Mouse (Mus musculus) adipocyte (in vitro differentiated cells): ENCODE measurements around the gene St3gal6.
A peak's percentile ranks its signal among the peaks of the same experiment; 100 is the strongest.

Source experiments
- DNase-seq: peaks from one replicate; pipeline ENCODE4 v3.0.0-alpha.2; 2016; ENCODE audit warnings: low spot score

Gene St3gal6

GRCm38 (mm10) chr16:58523972-58524850, at the start of gene St3gal6:
St3gal6 (minus strand) TSS chr16:58524243.
- peak; percentile 60 for DNase-seq

GRCm38 (mm10) chr16:58570694-58571264, 46.7 kb upstream of the St3gal6 start:
- no peak for DNase-seq

GRCm38 (mm10) chr16:58561196-58561595, 37.2 kb upstream of the St3gal6 start:
- no peak for DNase-seq

GRCm38 (mm10) chr16:58556067-58556830, 32.2 kb upstream of the St3gal6 start:
- no peak for DNase-seq

GRCm38 (mm10) chr16:58554673-58555072, 30.6 kb upstream of the St3gal6 start:
- DNase-seq, result no peak

- no peak for DNase-seq
Observed at GRCm38 (mm10) chr16:58548042-58548441, 24.0 kb upstream of the St3gal6 start.

- no peak for DNase-seq
Observed at GRCm38 (mm10) chr16:58546128-58546527, 22.1 kb upstream of the St3gal6 start.

- no peak for DNase-seq
Observed at GRCm38 (mm10) chr16:58539490-58539889, 15.4 kb upstream of the St3gal6 start.

GRCm38 (mm10) chr16:58539011-58539410, 15.0 kb upstream of the St3gal6 start:
- no peak for DNase-seq

- DNase-seq, result peak; percentile 89
Observed at GRCm38 (mm10) chr16:58536076-58536475, 12.0 kb upstream of the St3gal6 start.

- peak; percentile 74 for DNase-seq
Observed at GRCm38 (mm10) chr16:58535236-58535635, 11.2 kb upstream of the St3gal6 start.

- DNase-seq, result peak; percentile 64
Observed at GRCm38 (mm10) chr16:58534245-58535142, 10.5 kb upstream of the St3gal6 start.

GRCm38 (mm10) chr16:58533742-58534141, 9.7 kb upstream of the St3gal6 start:
- no peak for DNase-seq

- DNase-seq, result no peak
Observed at GRCm38 (mm10) chr16:58533254-58533653, 9.2 kb upstream of the St3gal6 start.

GRCm38 (mm10) chr16:58532511-58532910, 8.5 kb upstream of the St3gal6 start:
- DNase-seq, result no peak

GRCm38 (mm10) chr16:58527817-58528216, 3.8 kb upstream of the St3gal6 start:
- DNase-seq, result no peak

GRCm38 (mm10) chr16:58526729-58527128, 2.7 kb upstream of the St3gal6 start:
- DNase-seq, result no peak

GRCm38 (mm10) chr16:58525832-58526231, 1.8 kb upstream of the St3gal6 start:
- DNase-seq, result no peak

GRCm38 (mm10) chr16:58523044-58523859, 791 bp downstream of the St3gal6 start:
- no peak for DNase-seq

- no peak for DNase-seq
Observed at GRCm38 (mm10) chr16:58522677-58523043, 1.4 kb downstream of the St3gal6 start.

GRCm38 (mm10) chr16:58521900-58522299, 2.1 kb downstream of the St3gal6 start:
- no peak for DNase-seq
